28 mouse cellular contexts compared by ENCODE assay signal in genomic region chr9:115322385-115322784, GRCm38 (mm10).
"Had no signal": no experiment of that assay in that cellular context is flagged by ENCODE, and none has a peak within 500 bp of the region (broad histone marks: within the 10 kb centered on the region; RNA-seq: fewer than 3 reads in every experiment).

No protein-coding gene starts in this region.

- H3K9me3 ChIP-seq: heart, embryonic 10.5 days; hindbrain, embryonic 12.5 days; intestine, embryonic 15.5 days; liver, embryonic 13.5 days; liver, embryonic 15.5 days had no signal

- ATAC-seq: hindbrain, embryonic 16.5 days; inflammation-experienced regulatory T-cells, adult 6 months; intestine, embryonic 15.5 days; intestine, postnatal 0 days; liver, postnatal 0 days had no signal

- H3K9ac ChIP-seq: heart, embryonic 12.5 days; hindbrain, embryonic 12.5 days; hindbrain, embryonic 14.5 days; intestine, embryonic 15.5 days; limb, embryonic 12.5 days; liver, embryonic 13.5 days; liver, embryonic 15.5 days; liver, postnatal 0 days had no signal

- H3K4me2 ChIP-seq: heart, embryonic 12.5 days; hindbrain, embryonic 12.5 days; hindbrain, embryonic 14.5 days; intestine, embryonic 15.5 days; limb, embryonic 12.5 days; liver, embryonic 11.5 days; liver, embryonic 13.5 days; liver, embryonic 15.5 days had no signal

- H3K27me3 ChIP-seq: heart, embryonic 12.5 days; hindbrain, embryonic 12.5 days; intestine, embryonic 15.5 days; limb, embryonic 12.5 days; liver, embryonic 13.5 days; liver, embryonic 15.5 days had no signal

- DNase-seq: gastrocnemius, adult 2 months; gastrocnemius, postnatal 10 days; gastrocnemius, postnatal 25 days; heart, adult 18-20 months; heart, postnatal 10 days; heart, postnatal 4 days; kidney, adult 18-20 months; kidney, adult 8-10 months; kidney, postnatal 10 days; kidney, postnatal 36 days; layer of hippocampus, adult 9-11 months; layer of hippocampus, postnatal 36 days; left cerebral cortex, postnatal 4 days; liver; liver, embryonic 13.5 days; liver, postnatal 0 days had no signal

- H3K4me1 ChIP-seq: heart, embryonic 10.5 days; heart, embryonic 12.5 days; liver, embryonic 13.5 days; liver, embryonic 15.5 days had no signal

- H3K4me3 ChIP-seq: gastrocnemius, adult 2 months; heart, embryonic 10.5 days; heart, embryonic 12.5 days; hindbrain, embryonic 10.5 days; hindbrain, embryonic 12.5 days; intestine, embryonic 15.5 days; limb, embryonic 12.5 days; liver, embryonic 13.5 days; liver, embryonic 15.5 days had no signal

- H3K36me3 ChIP-seq: heart, embryonic 10.5 days; heart, embryonic 12.5 days; hindbrain, embryonic 10.5 days; hindbrain, embryonic 12.5 days; intestine, embryonic 15.5 days; limb, embryonic 12.5 days; liver, embryonic 13.5 days; liver, embryonic 15.5 days had no signal

- H3K27ac ChIP-seq: gastrocnemius, adult 2 months; heart, embryonic 10.5 days; hindbrain, embryonic 10.5 days; hindbrain, embryonic 12.5 days; hindbrain, embryonic 14.5 days; intestine, embryonic 15.5 days; limb, embryonic 12.5 days; liver, embryonic 13.5 days; liver, embryonic 15.5 days had no signal
